Mouse (Mus musculus) kidney, embryonic 16.5 days (tissue): ENCODE results near the gene AC170998.1. TPM values are rescaled to one million over a fixed set of nuclear protein-coding genes. Genes with fewer than 3 reads are reported as not detected.

ENCODE experiments used
- ATAC-seq: fragments of 200-750 bp; cut with Nextera tagmentation; 2 replicates; pipeline ENCODE4 v1.8.0; 2017; ENCODE audit warnings: moderate TSS enrichment; ENCODE audit not compliant: low FRiP score, low TSS enrichment
- H3K27ac ChIP-seq: fragments of 300-500 bp; sonication (generic); 2 replicates; pipeline ENCODE4 v1.5.1; 2014; ENCODE audit warnings: low read length
- H3K27me3 ChIP-seq: fragments of 300-500 bp; sonication (generic); 2 replicates; pipeline ENCODE4 v1.6.1; 2014; ENCODE audit warnings: low read length, control low read depth, mixed read lengths; ENCODE audit not compliant: insufficient read depth
- H3K36me3 ChIP-seq: fragments of 300-500 bp; sonication (generic); 2 replicates; pipeline ENCODE4 v1.6.1; 2014; ENCODE audit warnings: low read length, control low read depth, mixed read lengths; ENCODE audit not compliant: insufficient read depth
- H3K4me1 ChIP-seq: fragments of 300-500 bp; sonication (generic); 2 replicates; pipeline ENCODE4 v1.6.1; 2014; ENCODE audit warnings: low read length, control low read depth, mixed read lengths; ENCODE audit not compliant: insufficient read depth
- H3K4me2 ChIP-seq: fragments of 300-500 bp; sonication (generic); replicated peaks from 2 replicates; pipeline ENCODE4 v1.6.1; 2014; ENCODE audit warnings: low read depth, low read length
- H3K4me3 ChIP-seq: fragments of 300-500 bp; sonication (generic); 2 replicates; pipeline ENCODE4 v1.5.1; 2014; ENCODE audit warnings: mild to moderate bottlenecking, low read length
- H3K9ac ChIP-seq: fragments of 300-500 bp; sonication (generic); replicated peaks from 2 replicates; pipeline ENCODE4 v1.6.1; 2014; ENCODE audit warnings: low read length
- H3K9me3 ChIP-seq: fragments of 300-500 bp; sonication (generic); 2 replicates; pipeline ENCODE4 v1.6.1; 2016; ENCODE audit warnings: low read length, control low read depth
- WGBS: fragments of 180-500 bp; shearing (Covaris S2); extraction: QIAGEN DNeasy Blood & Tissue Kit; methylation state at CpG from one replicate; pipeline ENCODE4 v1.1.7; 2014; 5-methylcytosine and 5-hydroxymethylcytosine counted together
- polyA plus RNA-seq: library from polyadenylated mRNA; unstranded; fragments of >200 nt; fragmentation: Nextera tagmentation; extraction: Ambion mirVana; gene quantifications from 2 replicates; pipeline ENCODE4 v1.2.1, GENCODE M21; 2015

Gene AC170998.1
- polyA plus RNA-seq, 1 experiment from 2014 or later: 1.8 TPM

- WGBS: 90% methylated on average over 9 of the region's 9 CpGs
- Histone ChIP-seq H3K4me2 (no peak overlapping the region), H3K4me1 (no peaks in the 10 kb centered on the region), H3K4me3 (no peak overlapping the region), H3K36me3 (peaks cover 75% of the 10 kb centered on the region), H3K9me3 (no peaks in the 10 kb centered on the region), H3K27me3 (no peaks in the 10 kb centered on the region), H3K9ac (no peak overlapping the region), H3K27ac (peak overlapping the region; percentile 3; the same call in 1 of the 2 replicates)
- ATAC-seq: no peak
Observed at GRCm38 (mm10) chr17:28743916-28744315, 18.0 kb downstream of the AC170998.1 start.

DNA sequence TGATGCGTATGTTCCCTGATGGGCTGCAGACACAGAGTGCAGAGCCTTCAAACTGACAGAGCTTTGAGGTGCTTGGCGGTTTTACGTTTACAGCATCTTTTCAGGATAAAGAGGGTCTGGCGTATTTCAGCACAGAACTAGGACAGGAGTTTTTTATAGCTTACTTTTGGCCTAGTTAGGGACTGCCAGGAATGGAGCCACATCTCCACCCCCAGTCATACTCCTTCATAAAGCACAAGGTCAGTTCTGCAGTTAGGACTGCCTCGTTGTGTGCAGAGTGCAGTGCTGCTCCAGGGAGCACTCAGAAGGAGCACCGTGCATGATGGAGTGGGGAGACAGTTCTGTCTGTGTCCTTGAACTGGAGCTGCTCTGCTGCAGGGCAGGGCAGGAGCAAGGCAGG is 19.9 kb downstream of the AC170998.1 start:
- no peak for ATAC-seq

DNA sequence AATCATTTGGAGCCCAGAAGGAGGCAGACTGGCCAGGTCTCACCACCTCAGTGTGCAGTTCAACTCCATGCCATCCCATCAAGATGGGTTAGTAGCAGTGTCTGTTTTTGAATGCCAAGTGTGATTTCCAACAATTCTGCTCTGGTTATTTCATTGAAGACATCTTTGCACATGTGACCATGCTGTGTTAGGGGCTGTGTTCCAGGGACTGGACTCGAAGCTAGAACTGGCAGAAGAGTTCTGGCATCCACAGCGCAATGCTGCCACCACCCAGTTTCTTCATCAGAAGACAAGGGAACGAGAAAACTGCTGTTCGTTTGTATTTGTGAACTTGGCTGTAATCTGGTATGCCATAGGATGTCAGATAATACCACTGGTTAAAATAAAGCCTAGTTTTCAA is 22.1 kb downstream of the AC170998.1 start:
- WGBS: 94% methylated on average over 4 of the region's 4 CpGs
- no peak overlapping the region for H3K4me3 ChIP-seq
- peaks cover 42% of the 10 kb centered on the region for H3K36me3 ChIP-seq
- no peak overlapping the region for H3K27ac ChIP-seq
- H3K4me2 ChIP-seq: no peak overlapping the region
- no peak overlapping the region for H3K9ac ChIP-seq
- ATAC-seq: no peak
- no peaks in the 10 kb centered on the region for H3K9me3 ChIP-seq
- no peaks in the 10 kb centered on the region for H3K27me3 ChIP-seq
- H3K4me1 ChIP-seq: no peaks in the 10 kb centered on the region

More for the DNA sequence above, 19.9 kb downstream of the AC170998.1 start:
- Histone ChIP-seq H3K4me3 (no peak overlapping the region), H3K9ac (no peak overlapping the region), H3K27ac (no peak overlapping the region), H3K36me3 (peaks cover 63% of the 10 kb centered on the region), H3K4me2 (no peak overlapping the region), H3K27me3 (no peaks in the 10 kb centered on the region), H3K9me3 (no peaks in the 10 kb centered on the region), H3K4me1 (no peaks in the 10 kb centered on the region)
- 86% methylated on average over 6 of the region's 6 CpGs for WGBS

DNA sequence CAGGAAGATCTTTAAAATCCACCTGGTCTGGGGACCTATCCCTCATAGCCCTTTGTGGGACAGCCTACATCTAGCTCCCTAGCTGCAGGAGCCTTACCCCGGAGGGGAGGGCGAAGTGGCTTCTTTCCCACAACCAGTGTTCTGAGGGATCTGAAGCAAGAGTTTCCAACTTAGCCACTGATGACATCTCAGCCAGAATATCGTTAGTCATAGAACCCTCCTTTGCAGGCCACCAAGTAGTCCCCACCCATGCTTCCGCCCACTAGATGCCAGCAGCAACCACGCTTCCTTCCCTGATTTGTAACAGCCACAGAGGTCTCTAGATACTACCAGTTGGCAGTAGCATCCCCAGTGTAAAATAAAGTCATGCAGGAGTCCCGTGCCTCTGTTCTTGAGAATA is 24.7 kb downstream of the AC170998.1 start:
- H3K9ac ChIP-seq: no peak overlapping the region
- H3K36me3 ChIP-seq: peaks cover 19% of the 10 kb centered on the region
- H3K4me3 ChIP-seq: no peak overlapping the region
- H3K4me1 ChIP-seq: no peaks in the 10 kb centered on the region
- no peak overlapping the region for H3K27ac ChIP-seq
- no peaks in the 10 kb centered on the region for H3K9me3 ChIP-seq
- ATAC-seq: no peak
- 78% methylated on average over 6 of the region's 6 CpGs for WGBS
- H3K4me2 ChIP-seq: no peak overlapping the region
- H3K27me3 ChIP-seq: no peaks in the 10 kb centered on the region

GRCm38 (mm10) chr17:28756447-28756846 is 30.6 kb downstream of the AC170998.1 start:
- Histone ChIP-seq H3K4me2 (no peak overlapping the region), H3K4me1 (no peaks in the 10 kb centered on the region), H3K4me3 (no peak overlapping the region), H3K36me3 (no peaks in the 10 kb centered on the region), H3K9ac (no peak overlapping the region), H3K27ac (no peak overlapping the region), H3K27me3 (no peaks in the 10 kb centered on the region), H3K9me3 (no peaks in the 10 kb centered on the region)
- WGBS: 57% methylated on average over 5 of the region's 5 CpGs
- no peak for ATAC-seq

DNA sequence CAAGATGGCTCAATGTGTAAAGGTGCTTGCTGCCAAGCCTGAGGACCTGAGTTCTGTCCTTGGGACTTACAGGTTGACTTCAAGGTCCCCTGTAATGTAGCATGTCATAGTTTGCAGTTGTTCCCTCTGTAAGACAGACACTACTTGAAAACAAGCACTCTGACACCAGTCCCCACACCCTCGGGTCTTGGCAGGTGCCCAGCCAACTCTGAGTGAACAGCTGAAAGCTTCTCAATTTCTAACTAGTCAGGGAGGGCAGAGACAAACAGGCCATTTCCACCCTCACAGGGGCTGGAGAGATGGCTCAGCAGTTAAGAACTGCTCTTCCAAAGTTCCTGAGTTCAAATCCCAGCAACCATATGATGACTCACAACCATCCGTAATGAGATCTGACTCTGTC is 31.6 kb downstream of the AC170998.1 start:
- Histone ChIP-seq H3K4me3 (no peak overlapping the region), H3K27ac (no peak overlapping the region), H3K9me3 (no peaks in the 10 kb centered on the region), H3K4me2 (no peak overlapping the region), H3K4me1 (no peaks in the 10 kb centered on the region), H3K27me3 (no peaks in the 10 kb centered on the region), H3K36me3 (no peaks in the 10 kb centered on the region), H3K9ac (no peak overlapping the region)
- no peak for ATAC-seq
- 68% methylated on average over 2 of the region's 2 CpGs for WGBS

GRCm38 (mm10) chr17:28760736-28761312 is 34.9 kb downstream of the AC170998.1 start:
- no peak overlapping the region for H3K9ac ChIP-seq
- no peak for ATAC-seq
- H3K27ac ChIP-seq: no peak overlapping the region
- no peaks in the 10 kb centered on the region for H3K4me1 ChIP-seq
- H3K36me3 ChIP-seq: no peaks in the 10 kb centered on the region
- H3K27me3 ChIP-seq: no peaks in the 10 kb centered on the region
- 54% methylated on average over 8 of the region's 8 CpGs for WGBS
- H3K4me3 ChIP-seq: no peak overlapping the region
- no peaks in the 10 kb centered on the region for H3K9me3 ChIP-seq
- no peak overlapping the region for H3K4me2 ChIP-seq

- Histone ChIP-seq H3K4me3 (no peak overlapping the region), H3K9ac (no peak overlapping the region), H3K27me3 (no peaks in the 10 kb centered on the region), H3K27ac (no peak overlapping the region), H3K4me1 (no peaks in the 10 kb centered on the region), H3K9me3 (no peaks in the 10 kb centered on the region), H3K4me2 (no peak overlapping the region), H3K36me3 (no peaks in the 10 kb centered on the region)
- 12% methylated on average over 3 of the region's 3 CpGs for WGBS
- no peak; the same call in 1 of the 2 replicates for ATAC-seq
Observed at GRCm38 (mm10) chr17:28761871-28762270, 36.0 kb downstream of the AC170998.1 start.

DNA sequence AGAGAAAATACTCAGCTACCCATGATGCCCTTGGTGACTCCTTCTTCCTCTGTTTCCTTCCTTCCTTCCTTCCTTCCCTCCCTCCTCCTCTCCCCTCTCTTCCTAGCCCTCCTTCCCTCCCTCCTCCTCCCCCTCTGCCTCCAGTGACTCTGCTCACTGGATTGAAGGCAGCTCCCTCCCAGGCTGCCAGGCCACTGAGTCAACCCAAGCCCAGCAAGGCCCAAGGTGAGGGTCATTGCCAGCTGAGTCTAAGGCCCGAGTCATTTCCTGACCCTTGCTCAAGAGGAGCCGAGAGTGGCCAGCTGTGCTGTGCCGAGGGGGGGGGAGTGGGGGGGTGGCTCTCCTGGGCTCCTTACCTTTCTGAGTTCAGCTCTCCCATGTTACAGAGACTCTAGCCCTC is 40.3 kb downstream of the AC170998.1 start:
- WGBS: 41% methylated on average over 3 of the region's 3 CpGs
- ATAC-seq: no peak
- peaks cover 10% of the 10 kb centered on the region for H3K4me1 ChIP-seq
- no peaks in the 10 kb centered on the region for H3K9me3 ChIP-seq
- no peak overlapping the region for H3K4me2 ChIP-seq
- H3K27me3 ChIP-seq: peaks cover 9% of the 10 kb centered on the region
- H3K9ac ChIP-seq: no peak overlapping the region
- no peak overlapping the region for H3K4me3 ChIP-seq
- no peak overlapping the region for H3K27ac ChIP-seq
- no peaks in the 10 kb centered on the region for H3K36me3 ChIP-seq

DNA sequence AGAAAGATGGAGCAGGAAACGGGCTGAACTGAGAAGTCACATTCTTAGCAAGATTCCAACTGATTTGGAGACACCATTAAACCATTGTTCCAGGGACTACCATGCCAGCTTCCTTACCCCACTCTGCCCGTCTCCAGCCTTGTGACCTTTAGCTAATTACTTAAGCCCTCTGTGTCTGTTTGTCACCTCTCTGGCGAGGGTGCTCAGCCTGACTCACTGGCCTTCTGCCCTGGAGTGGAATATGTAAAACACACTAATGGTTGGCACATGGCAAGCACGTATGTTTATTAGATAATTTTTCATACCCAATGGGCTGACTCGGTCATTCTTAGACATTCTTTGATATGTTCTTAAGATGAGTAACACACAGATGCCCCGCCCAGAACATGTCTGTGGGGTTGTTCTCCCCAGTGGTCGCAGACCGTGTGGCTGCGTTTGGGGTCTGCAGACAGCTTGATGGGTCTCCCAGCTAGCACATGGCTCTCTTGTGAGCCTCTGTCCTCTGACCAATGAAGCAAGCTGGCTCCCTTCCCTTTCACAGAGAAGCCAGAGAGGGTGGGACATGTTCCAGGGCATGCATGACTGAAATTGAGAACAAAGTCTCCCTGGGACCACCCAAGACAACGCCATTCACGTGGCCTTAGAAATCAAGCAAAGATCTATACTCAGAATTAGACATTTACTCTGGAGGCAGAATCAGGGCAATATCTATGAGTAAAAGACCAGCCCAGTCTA is 41.1 kb downstream of the AC170998.1 start:
- ATAC-seq: no peak
- Histone ChIP-seq H3K4me2 (no peak overlapping the region), H3K36me3 (no peaks in the 10 kb centered on the region), H3K4me1 (peaks cover 10% of the 10 kb centered on the region), H3K9ac (no peak overlapping the region), H3K9me3 (no peaks in the 10 kb centered on the region), H3K27ac (no peak overlapping the region), H3K4me3 (no peak overlapping the region), H3K27me3 (peaks cover 9% of the 10 kb centered on the region)
- WGBS: 71% methylated on average over 11 of the region's 11 CpGs
